Mouse (Mus musculus) testis, adult 2 months (tissue): ENCODE results near the gene Snrnp35. TPM values are rescaled to one million over a fixed set of nuclear protein-coding genes. Genes with fewer than 3 reads are reported as not detected.

Source experiments
- H3K27ac ChIP-seq: fragments of 200-500 bp; 2 replicates; pipeline ENCODE4 v1.5.1; 2012; ENCODE audit warnings: low read depth, low read length; ENCODE audit not compliant: control insufficient read depth, insufficient read depth
- H3K27me3 ChIP-seq: fragments of 200-500 bp; 2 replicates; pipeline ENCODE4 v1.6.1; 2012; ENCODE audit warnings: mild to moderate bottlenecking, low read length, moderate library complexity; ENCODE audit not compliant: control insufficient read depth, insufficient read depth
- H3K36me3 ChIP-seq: fragments of 200-500 bp; 2 replicates; pipeline ENCODE4 v1.6.1; 2012; ENCODE audit warnings: mild to moderate bottlenecking, low read length; ENCODE audit not compliant: control insufficient read depth, insufficient read depth
- H3K4me1 ChIP-seq: fragments of 200-500 bp; 2 replicates; pipeline ENCODE4 v1.6.1; 2012; ENCODE audit warnings: low read length; ENCODE audit not compliant: control insufficient read depth, insufficient read depth
- H3K4me3 ChIP-seq: fragments of 200-500 bp; 2 replicates; pipeline ENCODE4 v1.5.1; 2012; ENCODE audit warnings: low read depth, mild to moderate bottlenecking, low read length, moderate library complexity, mixed read lengths; ENCODE audit not compliant: control insufficient read depth
- CTCF ChIP-seq: fragments of 200-500 bp; IDR thresholded peaks from 2 replicates; pipeline ENCODE4 v1.5.1; 2012; ENCODE audit warnings: low read depth, mild to moderate bottlenecking, inconsistent platforms, low read length, moderate library complexity; ENCODE audit not compliant: control insufficient read depth, insufficient read depth, insufficient replicate concordance
- POLR2A ChIP-seq: fragments of 200-500 bp; IDR thresholded peaks from 2 replicates; pipeline ENCODE4 v1.6.1; 2012; ENCODE audit warnings: low read depth, mild to moderate bottlenecking, inconsistent platforms, low read length, moderate library complexity; ENCODE audit not compliant: control insufficient read depth
- polyA plus RNA-seq: library from polyadenylated mRNA; depleted of rRNA; stranded (reverse); fragments of >200 nt; gene quantifications from 2 replicates; pipeline ENCODE4 v1.2.3, GENCODE M21; 2012

Snrnp35 gene
- polyA plus RNA-seq, 1 experiment, result 26.5 TPM

GRCm38 (mm10) chr5:124518648-124519047 is 35.7 kb downstream of the Snrnp35 start:
- Histone ChIP-seq H3K27ac (no peak overlapping the region), H3K36me3 (no peaks in the 10 kb centered on the region), H3K4me1 (no peaks in the 10 kb centered on the region), H3K27me3 (no peaks in the 10 kb centered on the region), H3K4me3 (no peak overlapping the region)
- TF ChIP-seq CTCF (no peak), POLR2A (no peak)

- Histone ChIP-seq H3K36me3 (no peaks in the 10 kb centered on the region), H3K27me3 (no peaks in the 10 kb centered on the region), H3K27ac (no peak overlapping the region), H3K4me3 (no peak overlapping the region), H3K4me1 (no peaks in the 10 kb centered on the region)
- TF ChIP-seq CTCF, result no peak
- no peak for TF ChIP-seq POLR2A
Measured at GRCm38 (mm10) chr5:124521588-124521987, 38.7 kb downstream of the Snrnp35 start.

DNA sequence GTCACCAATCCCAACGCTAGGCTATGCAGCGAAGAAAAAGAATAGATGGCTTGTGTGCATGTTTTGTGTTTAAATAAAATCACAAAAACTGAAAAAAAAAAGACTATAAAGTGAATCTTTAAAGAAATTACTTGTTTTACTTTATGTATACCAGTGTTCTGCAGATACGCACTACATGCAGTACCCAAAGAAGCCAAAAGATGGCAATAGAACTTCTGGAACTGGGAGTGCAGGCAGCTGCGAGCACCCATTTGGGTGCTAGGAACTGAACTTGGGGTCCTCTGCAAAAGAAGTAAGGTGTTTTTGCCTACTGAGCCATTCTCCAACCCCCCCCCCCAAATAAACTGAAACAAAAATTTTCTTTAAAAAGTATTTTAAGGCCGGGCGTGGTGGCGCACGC is 40.1 kb downstream of the Snrnp35 start:
- Histone ChIP-seq H3K27me3 (no peaks in the 10 kb centered on the region), H3K4me1 (no peaks in the 10 kb centered on the region), H3K27ac (no peak overlapping the region), H3K4me3 (no peak overlapping the region), H3K36me3 (no peaks in the 10 kb centered on the region)
- TF ChIP-seq POLR2A (no peak), CTCF (no peak)

- Histone ChIP-seq H3K4me3 (no peak overlapping the region), H3K27ac (no peak overlapping the region), H3K36me3 (no peaks in the 10 kb centered on the region), H3K27me3 (no peaks in the 10 kb centered on the region), H3K4me1 (peaks cover 2% of the 10 kb centered on the region; the same call in 1 of the 2 replicates)
- TF ChIP-seq POLR2A (no peak), CTCF (no peak)
Measured at GRCm38 (mm10) chr5:124524943-124525342, 42.0 kb downstream of the Snrnp35 start.

GRCm38 (mm10) chr5:124528351-124528750 is 45.4 kb downstream of the Snrnp35 start:
- Histone ChIP-seq H3K4me1 (peaks cover 5% of the 10 kb centered on the region), H3K4me3 (no peak overlapping the region), H3K27me3 (no peaks in the 10 kb centered on the region), H3K27ac (no peak overlapping the region), H3K36me3 (no peaks in the 10 kb centered on the region)
- TF ChIP-seq POLR2A (no peak), CTCF (no peak)

DNA sequence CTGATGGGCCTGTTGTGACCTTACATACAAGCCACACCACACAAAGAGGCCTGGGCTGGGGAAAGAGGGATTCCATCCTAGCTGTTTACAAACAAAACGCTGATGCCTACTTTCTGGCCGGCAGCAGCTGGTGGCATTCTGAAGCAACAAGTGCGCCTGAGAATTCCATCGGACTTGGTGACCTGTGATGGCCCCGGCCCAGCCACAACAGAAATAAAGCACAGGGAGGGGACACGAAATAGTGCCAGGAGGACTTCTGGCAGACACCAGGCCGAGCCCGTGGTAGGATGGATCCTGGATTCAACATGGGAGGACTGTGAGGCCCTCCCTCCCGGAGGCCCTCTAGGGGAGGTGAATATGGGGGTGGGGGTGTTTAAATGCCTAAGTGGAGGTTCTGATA is 45.9 kb downstream of the Snrnp35 start:
- Histone ChIP-seq H3K27me3 (no peaks in the 10 kb centered on the region), H3K36me3 (no peaks in the 10 kb centered on the region), H3K27ac (no peak overlapping the region), H3K4me3 (no peak overlapping the region), H3K4me1 (peaks cover 5% of the 10 kb centered on the region)
- TF ChIP-seq CTCF, result no peak
- no peak for TF ChIP-seq POLR2A

DNA sequence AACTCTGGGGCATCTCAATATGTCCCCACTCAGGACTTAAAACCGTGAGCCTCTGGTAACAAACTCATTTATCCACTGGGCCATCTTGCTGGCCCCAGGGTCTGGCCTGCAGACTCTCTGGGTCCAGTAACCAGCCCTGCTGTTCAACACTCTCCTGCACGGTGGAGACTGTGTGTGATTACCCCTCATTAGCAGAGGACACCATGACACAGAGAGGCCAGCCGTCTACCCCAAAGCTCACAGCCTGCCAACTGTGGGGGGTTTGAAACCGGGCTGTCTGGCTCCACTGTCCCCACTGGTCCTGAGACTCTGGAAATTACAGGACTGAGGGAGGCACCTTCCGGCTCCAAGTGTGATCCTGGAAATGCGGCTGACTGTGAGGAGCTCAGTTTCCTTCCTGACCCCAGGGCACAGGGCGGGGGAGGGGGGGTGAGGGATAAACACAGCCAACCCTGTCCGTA is 46.3 kb downstream of the Snrnp35 start:
- TF ChIP-seq POLR2A (no peak), CTCF (no peak)
- Histone ChIP-seq H3K4me1 (peaks cover 5% of the 10 kb centered on the region), H3K4me3 (no peak overlapping the region), H3K36me3 (no peaks in the 10 kb centered on the region), H3K27ac (no peak overlapping the region), H3K27me3 (no peaks in the 10 kb centered on the region)

- no peak overlapping the region for H3K27ac ChIP-seq
- no peaks in the 10 kb centered on the region for H3K27me3 ChIP-seq
- no peak overlapping the region for H3K4me3 ChIP-seq
- no peak for TF ChIP-seq CTCF
- no peak for TF ChIP-seq POLR2A
- peaks cover 5% of the 10 kb centered on the region for H3K4me1 ChIP-seq
- H3K36me3 ChIP-seq, result no peaks in the 10 kb centered on the region
Measured at GRCm38 (mm10) chr5:124529697-124530096, 46.8 kb downstream of the Snrnp35 start.
